Comparison of ENCODE assay signal across 8 mouse cellular contexts in the genomic region with DNA sequence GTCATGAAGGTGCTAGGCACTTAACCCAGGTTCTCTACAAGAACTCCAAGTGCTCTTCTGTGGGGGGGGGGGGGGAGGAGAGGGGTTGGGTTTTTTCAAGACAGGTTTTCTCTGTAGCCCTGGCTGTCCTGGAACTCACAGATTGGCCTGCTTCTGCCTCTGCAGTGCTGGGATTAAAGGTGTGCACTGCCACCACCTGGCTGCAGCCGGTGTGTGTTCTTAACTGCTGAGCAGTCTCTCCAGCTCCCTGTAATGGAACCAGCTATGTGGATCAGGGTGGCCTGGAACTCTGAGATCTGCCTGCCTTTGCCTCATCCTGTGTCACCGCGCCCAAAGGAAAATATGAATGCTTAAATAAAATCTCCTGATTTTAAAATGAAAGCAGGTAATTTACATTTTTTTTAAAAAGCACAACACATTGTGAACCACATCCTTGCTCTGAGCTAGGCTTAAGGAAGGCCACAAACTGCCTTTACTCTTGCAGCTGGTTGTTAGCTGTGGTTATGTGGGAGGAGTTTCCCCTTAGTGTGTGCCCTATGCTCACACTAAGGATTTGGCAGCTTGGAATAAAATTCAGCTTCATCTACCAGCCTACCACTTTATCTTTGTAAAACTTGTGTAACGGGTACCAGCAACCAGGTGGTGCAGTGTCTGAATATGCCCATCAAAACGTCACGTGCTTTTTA.
DNase-seq lines count a peak whose midpoint lies in the region; ATAC-seq and TF ChIP-seq lines count a peak whose summit lies in the region.

No protein-coding gene starts in this region.

- H3K4me2 ChIP-seq in hindbrain, embryonic 14.5 days (replicated peaks) = no peak overlapping the region
- H3K4me2 ChIP-seq in hindbrain, embryonic 12.5 days (replicated peaks) = no peak overlapping the region
- H3K4me2 ChIP-seq in embryonic facial prominence, embryonic 11.5 days (ENCODE audit: low read depth, low read length) = no peak overlapping the region
- H3K4me2 ChIP-seq in stomach, embryonic 16.5 days (ENCODE audit: low read depth, low read length) = no peak overlapping the region
- H3K4me2 ChIP-seq in neural tube, embryonic 15.5 days = no peak overlapping the region

- H3K9me3 ChIP-seq in hindbrain, embryonic 14.5 days (ENCODE audit: control insufficient read depth, low read length) = no peaks in the 10 kb centered on the region
- H3K9me3 ChIP-seq in hindbrain, embryonic 12.5 days (replicated peaks) = no peaks in the 10 kb centered on the region
- H3K9me3 ChIP-seq in embryonic facial prominence, embryonic 11.5 days (replicated peaks; ENCODE audit: control insufficient read depth, low read length) = no peaks in the 10 kb centered on the region
- no peaks in the 10 kb centered on the region for H3K9me3 ChIP-seq in stomach, embryonic 16.5 days (replicated peaks; ENCODE audit: control insufficient read depth, low read length)
- no peaks in the 10 kb centered on the region for H3K9me3 ChIP-seq in neural tube, embryonic 15.5 days (replicated peaks)

- H3K27me3 ChIP-seq in hindbrain, embryonic 14.5 days (ENCODE audit: control insufficient read depth, insufficient read depth, low read length) = no peaks in the 10 kb centered on the region
- H3K27me3 ChIP-seq in hindbrain, embryonic 12.5 days = no peaks in the 10 kb centered on the region
- no peaks in the 10 kb centered on the region for H3K27me3 ChIP-seq in embryonic facial prominence, embryonic 11.5 days (ENCODE audit: control insufficient read depth, insufficient read depth, low read length)
- H3K27me3 ChIP-seq in liver, adult 2 months (ENCODE audit: control insufficient read depth, insufficient read depth, low read length) = no peaks in the 10 kb centered on the region
- no peaks in the 10 kb centered on the region for H3K27me3 ChIP-seq in stomach, embryonic 16.5 days (ENCODE audit: control insufficient read depth, insufficient read depth, low read length)
- no peaks in the 10 kb centered on the region for H3K27me3 ChIP-seq in neural tube, embryonic 15.5 days (replicated peaks)

- H3K9ac ChIP-seq in hindbrain, embryonic 14.5 days = no peak overlapping the region
- no peak overlapping the region for H3K9ac ChIP-seq in hindbrain, embryonic 12.5 days
- H3K9ac ChIP-seq in embryonic facial prominence, embryonic 11.5 days (replicated peaks; ENCODE audit: low read length) = no peak overlapping the region
- H3K9ac ChIP-seq in liver, adult 2 months (ENCODE audit: low read depth, low read length) = no peak overlapping the region
- H3K9ac ChIP-seq in stomach, embryonic 16.5 days (ENCODE audit: low read length) = no peak overlapping the region
- no peak overlapping the region for H3K9ac ChIP-seq in neural tube, embryonic 15.5 days (replicated peaks)

- no peak for TF ChIP-seq POLR2A in liver, adult 2 months (IDR thresholded peaks at IDR 0.05; ENCODE audit: extremely low read depth, insufficient read depth, low read length)

- no peak for ATAC-seq in hindbrain, embryonic 14.5 days (ENCODE audit: low FRiP score)
- ATAC-seq in hindbrain, embryonic 12.5 days (ENCODE audit: low FRiP score) = no peak
- ATAC-seq in embryonic facial prominence, embryonic 11.5 days (replicated peaks; ENCODE audit: insufficient number of reproducible peaks, low FRiP score, low TSS enrichment, low read depth) = no peak
- no peak for ATAC-seq in stomach, embryonic 16.5 days (ENCODE audit: insufficient read depth, low FRiP score)
- no peak for ATAC-seq in neural tube, embryonic 15.5 days (ENCODE audit: low FRiP score)

- WGBS in hindbrain, embryonic 14.5 days = 72% methylated on average over 6 of the region's 6 CpGs
- WGBS in hindbrain, embryonic 12.5 days = 71% methylated on average over 6 of the region's 6 CpGs
- 69% methylated on average over 6 of the region's 6 CpGs for WGBS in embryonic facial prominence, embryonic 11.5 days
- 81% methylated on average over 6 of the region's 6 CpGs for WGBS in liver, adult 2 months
- WGBS in stomach, embryonic 16.5 days = 66% methylated on average over 6 of the region's 6 CpGs
- WGBS in neural tube, embryonic 15.5 days = 69% methylated on average over 6 of the region's 6 CpGs

- DNase-seq in hindbrain, embryonic 14.5 days (ENCODE audit: low spot score) = peak; percentile 65
- peak; percentile 74 for DNase-seq in ES-CJ7 (ENCODE audit: low read depth, low spot score)
- DNase-seq in embryonic facial prominence, embryonic 11.5 days (ENCODE audit: low spot score) = peak; percentile 64
- DNase-seq in liver, adult 2 months (ENCODE audit: extremely low read depth, low read depth, low spot score) = peak; percentile 47
- DNase-seq in ovary, postnatal 36 days (ENCODE audit: low spot score) = no peak

- no peak overlapping the region for H3K27ac ChIP-seq in hindbrain, embryonic 14.5 days
- no peak overlapping the region for H3K27ac ChIP-seq in hindbrain, embryonic 12.5 days
- H3K27ac ChIP-seq in embryonic facial prominence, embryonic 11.5 days (replicated peaks; ENCODE audit: low read depth, low read length) = no peak overlapping the region
- no peak overlapping the region for H3K27ac ChIP-seq in liver, adult 2 months (replicated peaks; ENCODE audit: insufficient read depth, low read depth, low read length)
- H3K27ac ChIP-seq in stomach, embryonic 16.5 days (ENCODE audit: low read length) = peak overlapping the region; percentile 99; the same call in 1 of the 2 replicates
- H3K27ac ChIP-seq in neural tube, embryonic 15.5 days (replicated peaks) = no peak overlapping the region

- peak; percentile 83 for TF ChIP-seq CTCF in liver, adult 2 months (IDR thresholded peaks at IDR 0.05; ENCODE audit: low read depth, low read length)

- no peaks in the 10 kb centered on the region for H3K79me2 ChIP-seq in liver, adult 2 months (ENCODE audit: control insufficient read depth, insufficient read depth, low read length)

- H3K4me3 ChIP-seq in hindbrain, embryonic 14.5 days (replicated peaks; ENCODE audit: low read length) = no peak overlapping the region
- H3K4me3 ChIP-seq in hindbrain, embryonic 12.5 days = no peak overlapping the region
- no peak overlapping the region for H3K4me3 ChIP-seq in embryonic facial prominence, embryonic 11.5 days (ENCODE audit: low read depth, low read length)
- no peak overlapping the region for H3K4me3 ChIP-seq in liver, adult 2 months (ENCODE audit: insufficient read depth, low read depth, low read length)
- no peak overlapping the region for H3K4me3 ChIP-seq in stomach, embryonic 16.5 days (replicated peaks; ENCODE audit: low read length)
- no peak overlapping the region for H3K4me3 ChIP-seq in neural tube, embryonic 15.5 days (replicated peaks)

- H3K36me3 ChIP-seq in hindbrain, embryonic 14.5 days (replicated peaks; ENCODE audit: control insufficient read depth, insufficient read depth) = no peaks in the 10 kb centered on the region
- H3K36me3 ChIP-seq in hindbrain, embryonic 12.5 days = no peaks in the 10 kb centered on the region
- H3K36me3 ChIP-seq in embryonic facial prominence, embryonic 11.5 days (replicated peaks; ENCODE audit: control insufficient read depth, insufficient read depth, low read depth, low read length) = no peaks in the 10 kb centered on the region
- H3K36me3 ChIP-seq in liver, adult 2 months (ENCODE audit: control insufficient read depth, insufficient read depth, low read length) = no peaks in the 10 kb centered on the region
- H3K36me3 ChIP-seq in stomach, embryonic 16.5 days (ENCODE audit: control insufficient read depth, insufficient read depth, low read length) = no peaks in the 10 kb centered on the region
- H3K36me3 ChIP-seq in neural tube, embryonic 15.5 days = no peaks in the 10 kb centered on the region

- peaks cover 38% of the 10 kb centered on the region for H3K4me1 ChIP-seq in hindbrain, embryonic 14.5 days (replicated peaks; ENCODE audit: control insufficient read depth, insufficient read depth, low read length)
- peaks cover 40% of the 10 kb centered on the region for H3K4me1 ChIP-seq in hindbrain, embryonic 12.5 days
- peaks cover 2% of the 10 kb centered on the region; the same call in 1 of the 2 replicates for H3K4me1 ChIP-seq in embryonic facial prominence, embryonic 11.5 days (ENCODE audit: control insufficient read depth, insufficient read depth, low read length)
- peaks cover 9% of the 10 kb centered on the region; the same call in 1 of the 2 replicates for H3K4me1 ChIP-seq in liver, adult 2 months (ENCODE audit: control insufficient read depth, insufficient read depth, low read length)
- H3K4me1 ChIP-seq in stomach, embryonic 16.5 days (ENCODE audit: control insufficient read depth, insufficient read depth, low read length) = peaks cover 49% of the 10 kb centered on the region
- H3K4me1 ChIP-seq in neural tube, embryonic 15.5 days = peaks cover 43% of the 10 kb centered on the region
